Mouse (Mus musculus) gonadal fat pad, adult 2 months (tissue): ENCODE results near the gene Rpl36a-ps1. TPM values are rescaled to one million over a fixed set of nuclear protein-coding genes. Genes with fewer than 3 reads are reported as not detected.

Experiments used
- DNase-seq: peaks from one replicate; pipeline ENCODE4 v3.0.0-alpha.2; 2012; ENCODE audit warnings: low read depth
- polyA plus RNA-seq: library from polyadenylated mRNA; depleted of rRNA; stranded (reverse); fragments of >200 nt; gene quantifications from 2 replicates; pipeline ENCODE4 v1.2.3, GENCODE M21; 2012; rRNA removed

Rpl36a-ps1 gene
- polyA plus RNA-seq, 1 experiment: not detected

DNA sequence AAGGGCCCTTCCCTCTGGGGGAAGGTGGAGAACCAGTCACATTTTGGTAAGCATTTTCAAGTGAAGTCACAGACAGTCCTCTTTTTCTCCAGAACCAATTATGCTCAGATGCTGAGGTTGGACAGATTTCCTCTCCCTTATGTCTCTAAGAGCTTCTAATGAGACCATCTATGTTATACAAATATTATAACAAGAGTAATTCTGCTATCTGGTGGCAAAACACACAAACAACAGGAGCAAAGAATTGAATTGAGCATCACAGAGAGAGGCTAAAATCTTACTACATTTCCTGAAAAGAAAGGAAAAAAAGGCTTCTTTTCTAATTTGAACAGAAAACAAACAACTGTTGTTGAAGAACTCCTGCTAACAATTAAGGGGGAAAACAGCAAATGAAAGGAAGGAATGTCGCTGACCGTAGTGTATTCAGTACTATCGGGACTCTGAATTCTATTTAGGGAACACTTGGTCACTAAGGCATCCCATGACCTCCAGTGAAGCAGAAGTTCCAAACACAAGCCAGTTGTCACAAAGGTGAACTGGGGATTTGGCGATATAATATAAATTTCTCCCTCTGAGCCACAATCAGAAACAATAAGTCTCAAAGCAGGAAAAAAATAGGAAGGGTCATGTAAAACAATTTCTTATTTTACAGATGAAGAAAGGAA lies 42.4 kb downstream of the Rpl36a-ps1 start:
- DNase-seq: no peak

Other genes starting within 250 kb of the Rpl36a-ps1 start
- gene Mzt1, start 51.8 kb upstream of the Rpl36a-ps1 start, polyA plus RNA-seq: 16.7 and 21.8 TPM in 2 replicates
- 3.1 TPM in 2 replicates for gene Bora, start 51.9 kb upstream of the Rpl36a-ps1 start, polyA plus RNA-seq
- 2.8 and 3.5 TPM in 2 replicates for gene Pibf1, start 105.1 kb upstream of the Rpl36a-ps1 start, polyA plus RNA-seq
- 4.0 and 4.6 TPM in 2 replicates for gene Dis3, start 105.5 kb upstream of the Rpl36a-ps1 start, polyA plus RNA-seq